Mouse (Mus musculus) urinary bladder, postnatal 10 days (tissue): ENCODE measurements around the gene H2-D1.
"Not testable (repeated sequence)": the region's sequence is repeated elsewhere in the genome, so short reads cannot be mapped to it uniquely, and the experiment has no call there.

Experiments used
- DNase-seq: peaks from one replicate; pipeline ENCODE4 v3.0.0; 2022; ENCODE audit warnings: low spot score

Gene H2-D1

GRCm38 (mm10) chr17:35304478-35304877 is 41.9 kb downstream of the H2-D1 start:
- DNase-seq, result no peak

- DNase-seq, result not testable (repeated sequence)
These were observed 42.4 kb downstream of the H2-D1 start for GRCm38 (mm10) chr17:35304921-35305320.
